8 mouse cellular contexts compared by ENCODE assay signal in the genomic region with DNA sequence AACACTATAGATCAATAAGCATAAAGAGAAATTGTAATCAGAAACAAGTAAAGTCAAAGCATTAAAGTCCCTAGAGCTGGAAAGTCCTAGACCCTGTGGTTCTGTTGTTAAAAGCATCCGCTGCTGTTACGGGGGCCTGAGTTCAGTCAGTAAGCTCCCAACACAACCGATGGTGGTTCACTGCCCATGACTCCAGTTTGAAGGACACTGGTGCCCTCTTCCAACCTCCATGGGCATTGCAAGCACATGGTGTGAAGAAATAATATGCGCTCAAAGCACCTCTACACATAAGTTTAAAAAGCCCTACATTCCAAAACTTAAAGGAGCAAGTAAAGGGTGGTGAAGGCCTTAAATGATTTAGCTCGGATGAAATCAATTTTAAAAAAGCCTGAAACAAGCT. TPM values are rescaled to one million over a fixed set of nuclear protein-coding genes. Genes with fewer than 3 reads are reported as not detected.
A peak's percentile ranks its signal among the peaks of the same experiment; 100 is the strongest.
DNase-seq lines count a peak whose midpoint lies in the region; ATAC-seq and TF ChIP-seq lines count a peak whose summit lies in the region.
"Had no signal": no experiment of that assay in that cellular context is flagged by ENCODE, and none has a peak within 500 bp of the region (broad histone marks: within the 10 kb centered on the region; RNA-seq: fewer than 3 reads in every experiment).

No protein-coding gene starts in this region.

- H3K4me2 ChIP-seq in neural tube, embryonic 15.5 days: no peak overlapping the region
- H3K4me2 ChIP-seq: liver, embryonic 15.5 days had no signal

- peak; percentile 52 for TF ChIP-seq CTCF in layer of hippocampus, adult 2 months (conservative IDR thresholded peaks at IDR 0.05)
- TF ChIP-seq CTCF in E14TG2a.4 (conservative IDR thresholded peaks at IDR 0.05; ENCODE audit: low read length): peak; percentile 18; the same call in 1 of the 2 replicates
- peak; percentile 30; the same call in 1 of the 2 replicates for TF ChIP-seq CTCF in brain, embryonic 14.5 days (IDR thresholded peaks at IDR 0.05; ENCODE audit: borderline replicate concordance, extremely low read depth, insufficient read depth, insufficient read length)

- no peak overlapping the region for H3K4me3 ChIP-seq in layer of hippocampus, adult 2 months
- H3K4me3 ChIP-seq in E14TG2a.4 (replicated peaks; ENCODE audit: low read length): no peak overlapping the region
- H3K4me3 ChIP-seq in neural tube, embryonic 15.5 days (replicated peaks): no peak overlapping the region
- H3K4me3 ChIP-seq: liver, embryonic 15.5 days had no signal

- no peaks in the 10 kb centered on the region for H3K27me3 ChIP-seq in E14TG2a.4 (ENCODE audit: insufficient read depth, low read length)
- H3K27me3 ChIP-seq in neural tube, embryonic 15.5 days (replicated peaks): no peaks in the 10 kb centered on the region
- H3K27me3 ChIP-seq: liver, embryonic 15.5 days had no signal

- H3K9me3 ChIP-seq in E14TG2a.4 (ENCODE audit: low read length): no peaks in the 10 kb centered on the region
- H3K9me3 ChIP-seq in neural tube, embryonic 15.5 days (replicated peaks): no peaks in the 10 kb centered on the region
- H3K9me3 ChIP-seq: liver, embryonic 15.5 days had no signal

- H3K9ac ChIP-seq in neural tube, embryonic 15.5 days (replicated peaks): no peak overlapping the region
- H3K9ac ChIP-seq: liver, embryonic 15.5 days had no signal

- DNase-seq in layer of hippocampus, adult 2 months (ENCODE audit: low spot score in 2 of 2): no peak
- DNase-seq in layer of hippocampus, adult 9-10 months (ENCODE audit: low spot score): no peak
- peak; percentile 23 for DNase-seq in brain, embryonic 14.5 days (ENCODE audit: low read depth)
- DNase-seq in urinary bladder, postnatal 25 days (ENCODE audit: low spot score): no peak

- TF ChIP-seq POLR2A in brain, embryonic 14.5 days (IDR thresholded peaks at IDR 0.05; ENCODE audit: borderline replicate concordance, extremely low read depth, insufficient read depth, insufficient read length, poor library complexity, severe bottlenecking): no peak

- H3K27ac ChIP-seq in layer of hippocampus, adult 2 months: no peak overlapping the region
- H3K27ac ChIP-seq in neural tube, embryonic 15.5 days (replicated peaks): no peak overlapping the region
- H3K27ac ChIP-seq: liver, embryonic 15.5 days had no signal

- peaks cover 89% of the 10 kb centered on the region for H3K36me3 ChIP-seq in E14TG2a.4 (ENCODE audit: insufficient read depth, low read length)
- peaks cover 24% of the 10 kb centered on the region for H3K36me3 ChIP-seq in neural tube, embryonic 15.5 days

- peaks cover 33% of the 10 kb centered on the region for H3K4me1 ChIP-seq in E14TG2a.4 (replicated peaks; ENCODE audit: low read depth, low read length)
- H3K4me1 ChIP-seq in neural tube, embryonic 15.5 days: no peaks in the 10 kb centered on the region
- H3K4me1 ChIP-seq: liver, embryonic 15.5 days had no signal

- whole genome bisulfite sequencing in neural tube, embryonic 15.5 days: 80% methylated on average over 5 of the region's 5 CpGs

- ATAC-seq in neutrophil, adult 5-6 weeks (ENCODE audit: extremely low read depth, insufficient number of reproducible peaks, low FRiP score, poor library complexity, severe bottlenecking): peak; percentile 48; the same call in 1 of the 2 replicates
- no peak for ATAC-seq in neural tube, embryonic 15.5 days (ENCODE audit: low FRiP score)

RNA-seq across cellular contexts. Expression of a gene that starts 24.6 kb away (rescaled TPM):
- 10 to 100 TPM; 56.3 to 56.4 TPM for total RNA-seq in layer of hippocampus, adult 2 months (2021)
- 75.1 and 84.8 TPM in 2 replicates for polyA plus RNA-seq in brain, embryonic 14.5 days (2012; rRNA removed)
- total RNA-seq in neutrophil, adult 5-6 weeks (2017): 115 and 126 TPM in 2 replicates
- 15.8 and 17.4 TPM in 2 replicates for polyA plus RNA-seq in neural tube, embryonic 15.5 days (2015; fragmentation: Nextera tagmentation; extraction: Ambion mirVana)

RNA-seq across cellular contexts. Expression of a gene that starts 33.8 kb away (rescaled TPM):
- total RNA-seq in layer of hippocampus, adult 2 months (2021): 10 to 100 TPM; 74.7 to 76.5 TPM
- polyA plus RNA-seq in brain, embryonic 14.5 days (2012; rRNA removed): 64.6 and 66.2 TPM in 2 replicates
- 25.7 and 29.1 TPM in 2 replicates for total RNA-seq in neutrophil, adult 5-6 weeks (2017)
- 12.9 and 14.8 TPM in 2 replicates for polyA plus RNA-seq in neural tube, embryonic 15.5 days (2015; fragmentation: Nextera tagmentation; extraction: Ambion mirVana)
